Mouse (Mus musculus): ENCODE measurements around the gene Fam167b. TPM values are rescaled to one million over a fixed set of nuclear protein-coding genes. Genes with fewer than 3 reads are reported as not detected.

Fam167b gene
- total and polyA plus RNA-seq, 3 experiments, result not detected

GRCm38 (mm10) chr4:129618031-129618430, 39.7 kb upstream of the Fam167b start:
- Histone ChIP-seq H3K36me3 (replicated peaks) (peaks cover 66% of the 10 kb centered on the region), H3K9me3 (replicated peaks) (no peaks in the 10 kb centered on the region), H3K4me3 (ENCODE audit: low read depth, low read length) (peak overlapping the region; percentile 84), H3K4me1 (ENCODE audit: insufficient read depth, low read depth, low read length) (peaks cover 47% of the 10 kb centered on the region), H3K27me3 (ENCODE audit: insufficient read depth, low read length) (no peaks in the 10 kb centered on the region)
- TF ChIP-seq TAL1 (conservative IDR thresholded peaks at IDR 0.05; ENCODE audit: low read depth, low read length), result no peak
- no peak for TF ChIP-seq GATA2 (IDR thresholded peaks at IDR 0.05; ENCODE audit: borderline replicate concordance, low read depth, low read length)
- TF ChIP-seq CTCF (IDR thresholded peaks at IDR 0.05; ENCODE audit: low read depth, low read length), result no peak
- no peak for TF ChIP-seq POLR2AphosphoS5 (IDR thresholded peaks at IDR 0.05; ENCODE audit: insufficient replicate concordance, low read depth, low read length)
- TF ChIP-seq GATA1 (IDR thresholded peaks at IDR 0.05; ENCODE audit: borderline replicate concordance, low read length), result no peak
- ATAC-seq (ENCODE audit: extremely low read depth, insufficient number of reproducible peaks, low FRiP score, poor library complexity, severe bottlenecking) (no peak), DNase-seq (ENCODE audit: low spot score) (no peak)

DNA sequence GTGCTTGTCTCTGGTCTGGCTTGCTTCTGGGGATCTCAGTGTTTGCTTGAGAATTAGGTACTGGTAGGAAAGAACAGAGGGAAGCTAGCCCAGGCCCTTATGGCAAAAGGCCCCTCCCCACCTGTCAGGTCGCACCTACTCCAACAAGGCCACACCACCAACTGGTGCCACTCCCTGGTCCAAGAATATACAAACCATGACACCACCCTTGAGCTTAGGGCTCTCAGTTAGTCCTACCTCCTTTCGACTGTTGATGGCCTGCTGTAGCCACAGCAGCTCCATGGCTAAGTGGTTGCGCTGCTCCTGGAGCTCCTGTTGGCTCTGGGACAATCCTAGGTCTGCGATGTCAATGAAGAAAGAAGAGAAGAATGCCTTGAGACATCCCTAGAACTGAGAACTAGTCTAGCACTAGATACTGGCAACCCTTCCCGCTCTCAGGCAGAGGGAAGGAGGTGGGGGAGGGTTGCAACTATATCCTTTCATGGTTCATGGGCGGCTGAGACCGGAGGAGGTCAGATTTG, 38.8 kb upstream of the Fam167b start:
- Histone ChIP-seq H3K4me3 (ENCODE audit: low read depth, low read length) (no peak overlapping the region), H3K4me1 (ENCODE audit: insufficient read depth, low read depth, low read length) (peaks cover 39% of the 10 kb centered on the region), H3K27me3 (ENCODE audit: insufficient read depth, low read length) (no peaks in the 10 kb centered on the region), H3K36me3 (replicated peaks) (peaks cover 63% of the 10 kb centered on the region), H3K9me3 (replicated peaks) (no peaks in the 10 kb centered on the region)
- no peak for ATAC-seq (ENCODE audit: extremely low read depth, insufficient number of reproducible peaks, low FRiP score, poor library complexity, severe bottlenecking)
- DNase-seq (ENCODE audit: low spot score), result no peak
- TF ChIP-seq GATA1 (IDR thresholded peaks at IDR 0.05; ENCODE audit: borderline replicate concordance, low read length) (no peak), POLR2AphosphoS5 (IDR thresholded peaks at IDR 0.05; ENCODE audit: insufficient replicate concordance, low read depth, low read length) (no peak), GATA2 (IDR thresholded peaks at IDR 0.05; ENCODE audit: borderline replicate concordance, low read depth, low read length) (no peak), TAL1 (conservative IDR thresholded peaks at IDR 0.05; ENCODE audit: low read depth, low read length) (no peak), CTCF (IDR thresholded peaks at IDR 0.05; ENCODE audit: low read depth, low read length) (no peak)

- Histone ChIP-seq H3K4me3 (ENCODE audit: low read depth, low read length) (no peak overlapping the region), H3K9me3 (replicated peaks) (no peaks in the 10 kb centered on the region), H3K36me3 (replicated peaks) (peaks cover 63% of the 10 kb centered on the region), H3K4me1 (ENCODE audit: insufficient read depth, low read depth, low read length) (peaks cover 39% of the 10 kb centered on the region), H3K27me3 (ENCODE audit: insufficient read depth, low read length) (no peaks in the 10 kb centered on the region)
- no peak for DNase-seq (ENCODE audit: low spot score)
- no peak for ATAC-seq (ENCODE audit: extremely low read depth, insufficient number of reproducible peaks, low FRiP score, poor library complexity, severe bottlenecking)
- TF ChIP-seq GATA1 (IDR thresholded peaks at IDR 0.05; ENCODE audit: borderline replicate concordance, low read length) (no peak), CTCF (IDR thresholded peaks at IDR 0.05; ENCODE audit: low read depth, low read length) (no peak), GATA2 (IDR thresholded peaks at IDR 0.05; ENCODE audit: borderline replicate concordance, low read depth, low read length) (no peak)
Observed at GRCm38 (mm10) chr4:129616631-129617030, 38.3 kb upstream of the Fam167b start.

GRCm38 (mm10) chr4:129615801-129616290, 37.5 kb upstream of the Fam167b start:
- Histone ChIP-seq H3K36me3 (replicated peaks) (peaks cover 67% of the 10 kb centered on the region), H3K27me3 (ENCODE audit: insufficient read depth, low read length) (no peaks in the 10 kb centered on the region), H3K9me3 (replicated peaks) (no peaks in the 10 kb centered on the region), H3K4me1 (ENCODE audit: insufficient read depth, low read depth, low read length) (peaks cover 35% of the 10 kb centered on the region), H3K4me3 (ENCODE audit: low read depth, low read length) (no peak overlapping the region)
- DNase-seq (ENCODE audit: low spot score), result no peak
- no peak for ATAC-seq (ENCODE audit: extremely low read depth, insufficient number of reproducible peaks, low FRiP score, poor library complexity, severe bottlenecking)
- TF ChIP-seq POLR2AphosphoS5 (IDR thresholded peaks at IDR 0.05; ENCODE audit: insufficient replicate concordance, low read depth, low read length) (no peak), GATA2 (IDR thresholded peaks at IDR 0.05; ENCODE audit: borderline replicate concordance, low read depth, low read length) (no peak), CTCF (IDR thresholded peaks at IDR 0.05; ENCODE audit: low read depth, low read length) (no peak), TAL1 (conservative IDR thresholded peaks at IDR 0.05; ENCODE audit: low read depth, low read length) (no peak)

GRCm38 (mm10) chr4:129614093-129614492, 35.7 kb upstream of the Fam167b start, which contains the start of gene Dcdc2b:
TSS of gene Dcdc2b (minus strand) at chr4:129614257.
- peaks cover 78% of the 10 kb centered on the region for H3K36me3 ChIP-seq (replicated peaks)
- H3K27me3 ChIP-seq (ENCODE audit: insufficient read depth, low read length), result no peaks in the 10 kb centered on the region
- ATAC-seq (ENCODE audit: extremely low read depth, insufficient number of reproducible peaks, low FRiP score, poor library complexity, severe bottlenecking) (no peak), DNase-seq (ENCODE audit: low spot score) (no peak)
- TF ChIP-seq CTCF (IDR thresholded peaks at IDR 0.05; ENCODE audit: low read depth, low read length) (no peak), GATA1 (IDR thresholded peaks at IDR 0.05; ENCODE audit: borderline replicate concordance, low read length) (no peak), POLR2AphosphoS5 (IDR thresholded peaks at IDR 0.05; ENCODE audit: insufficient replicate concordance, low read depth, low read length) (no peak), GATA2 (IDR thresholded peaks at IDR 0.05; ENCODE audit: borderline replicate concordance, low read depth, low read length) (no peak), TAL1 (conservative IDR thresholded peaks at IDR 0.05; ENCODE audit: low read depth, low read length) (no peak)
- H3K4me3 ChIP-seq (ENCODE audit: low read depth, low read length), result no peak within 1 kb of the TSS
- no peaks in the 10 kb centered on the region for H3K9me3 ChIP-seq (replicated peaks)
- H3K4me1 ChIP-seq (ENCODE audit: insufficient read depth, low read depth, low read length), result peaks cover 26% of the 10 kb centered on the region

DNA sequence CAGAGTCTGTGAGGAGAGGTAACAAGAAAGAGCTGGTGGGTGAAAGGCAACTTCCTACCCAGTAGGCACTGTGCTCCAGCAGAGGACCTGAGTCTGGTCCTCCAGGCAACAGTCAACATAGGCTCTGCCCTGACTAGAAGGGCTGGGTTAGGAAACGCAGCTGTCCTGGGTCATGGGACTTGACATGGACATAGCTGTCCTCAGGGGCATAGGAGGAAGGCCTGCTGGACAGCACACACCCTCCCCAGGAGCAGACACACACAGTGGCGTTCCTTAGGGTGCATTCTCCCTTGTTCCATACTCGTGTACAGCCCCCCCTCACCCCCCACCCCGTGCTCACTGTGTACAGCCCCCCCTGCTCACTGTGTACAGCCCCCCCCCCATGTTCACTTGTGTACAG, 32.1 kb upstream of the Fam167b start:
- DNase-seq (ENCODE audit: low spot score) (no peak), ATAC-seq (ENCODE audit: extremely low read depth, insufficient number of reproducible peaks, low FRiP score, poor library complexity, severe bottlenecking) (no peak)
- H3K36me3 ChIP-seq (replicated peaks), result peaks cover 85% of the 10 kb centered on the region
- H3K4me3 ChIP-seq (ENCODE audit: low read depth, low read length), result no peak overlapping the region
- H3K4me1 ChIP-seq (ENCODE audit: insufficient read depth, low read depth, low read length), result peaks cover 24% of the 10 kb centered on the region
- no peaks in the 10 kb centered on the region for H3K27me3 ChIP-seq (ENCODE audit: insufficient read depth, low read length)
- TF ChIP-seq POLR2AphosphoS5 (IDR thresholded peaks at IDR 0.05; ENCODE audit: insufficient replicate concordance, low read depth, low read length), result no peak
- no peak for TF ChIP-seq GATA1 (IDR thresholded peaks at IDR 0.05; ENCODE audit: borderline replicate concordance, low read length)
- no peak for TF ChIP-seq CTCF (IDR thresholded peaks at IDR 0.05; ENCODE audit: low read depth, low read length)
- no peak for TF ChIP-seq GATA2 (IDR thresholded peaks at IDR 0.05; ENCODE audit: borderline replicate concordance, low read depth, low read length)
- no peak for TF ChIP-seq TAL1 (conservative IDR thresholded peaks at IDR 0.05; ENCODE audit: low read depth, low read length)
- H3K9me3 ChIP-seq (replicated peaks), result no peaks in the 10 kb centered on the region

Data from G1E (cell line).